Comparison of ENCODE assay signal across 20 mouse cellular contexts in the genomic region with DNA sequence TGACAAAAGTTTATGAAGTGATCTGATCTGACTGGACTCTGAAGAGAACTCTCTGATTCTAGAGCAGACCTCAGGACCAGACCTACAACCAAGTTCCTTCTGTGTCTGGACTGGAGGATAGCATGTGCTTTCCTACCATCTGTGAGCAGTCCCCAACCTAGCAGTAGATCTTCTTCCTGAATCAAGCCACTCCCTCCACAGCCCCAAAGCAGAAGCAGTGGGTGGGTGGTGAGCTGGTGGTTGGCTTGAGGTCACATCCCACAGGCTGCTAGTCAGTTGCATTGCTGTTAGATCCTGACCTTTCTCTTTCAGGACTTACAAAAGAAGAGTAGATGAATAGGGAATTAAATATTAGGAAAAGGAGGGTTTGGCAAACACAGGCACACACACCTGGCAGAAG.
"Had no signal": no experiment of that assay in that cellular context is flagged by ENCODE, and none has a peak within 500 bp of the region (broad histone marks: within the 10 kb centered on the region; RNA-seq: fewer than 3 reads in every experiment).

No protein-coding gene starts in this region.

- H3K36me3 ChIP-seq: intestine, embryonic 15.5 days; limb, embryonic 10.5 days; liver, embryonic 13.5 days; midbrain, embryonic 10.5 days; neural tube, embryonic 15.5 days had no signal

- H3K27ac ChIP-seq: intestine, embryonic 15.5 days; layer of hippocampus, adult 2 months; left cerebral cortex, adult 2 months; limb, embryonic 10.5 days; liver, embryonic 13.5 days; macrophage; midbrain, embryonic 10.5 days; neural tube, embryonic 15.5 days; stomach, postnatal 0 days had no signal

- H3K9me3 ChIP-seq: intestine, embryonic 15.5 days; limb, embryonic 10.5 days; liver, embryonic 13.5 days; midbrain, embryonic 10.5 days; neural tube, embryonic 15.5 days had no signal

- H3K27me3 ChIP-seq: intestine, embryonic 15.5 days; liver, embryonic 13.5 days; neural tube, embryonic 15.5 days had no signal

- H3K9ac ChIP-seq: intestine, embryonic 15.5 days; liver, embryonic 13.5 days; liver, postnatal 0 days; neural tube, embryonic 15.5 days had no signal

- H3K4me3 ChIP-seq: intestine, embryonic 15.5 days; layer of hippocampus, adult 2 months; left cerebral cortex, adult 2 months; limb, embryonic 10.5 days; liver, embryonic 13.5 days; midbrain, embryonic 10.5 days; myocyte; neural tube, embryonic 15.5 days had no signal

- H3K4me1 ChIP-seq: intestine, embryonic 15.5 days; limb, embryonic 10.5 days; liver, embryonic 13.5 days; midbrain, embryonic 10.5 days; neural tube, embryonic 15.5 days had no signal

- DNase-seq: kidney, adult 18-20 months; kidney, postnatal 10 days; kidney, postnatal 4 days; liver, embryonic 13.5 days; liver, postnatal 0 days; lung, postnatal 10 days; right cerebral cortex, adult 18-20 months; right cerebral cortex, postnatal 25 days; thymus, adult 18-20 months; thymus, postnatal 14 days had no signal

- ATAC-seq: intestine, embryonic 15.5 days; liver, postnatal 0 days; midbrain, embryonic 16.5 days had no signal
